Mouse (Mus musculus): ENCODE data around the gene Wrnip1.
"Not testable (repeated sequence)": the region's sequence is repeated elsewhere in the genome, so short reads cannot be mapped to it uniquely, and the experiment has no call there.

Wrnip1 gene

GRCm38 (mm10) chr13:32851967-32852366, 50.1 kb downstream of the Wrnip1 start:
- DNase-seq (ENCODE audit: low spot score in 2 of 2): peak; percentile 26 to 55

- DNase-seq (ENCODE audit: low spot score in 2 of 2): no peak
These were observed 50.7 kb downstream of the Wrnip1 start for GRCm38 (mm10) chr13:32852539-32852938.

GRCm38 (mm10) chr13:32853073-32853472, 51.2 kb downstream of the Wrnip1 start:
- DNase-seq (ENCODE audit: low spot score in 2 of 2): no peak

- DNase-seq (ENCODE audit: low spot score in 2 of 2): no peak
These were observed 59.0 kb downstream of the Wrnip1 start for GRCm38 (mm10) chr13:32860821-32861220.

GRCm38 (mm10) chr13:32863456-32863855, 61.6 kb downstream of the Wrnip1 start:
- no peak for DNase-seq (ENCODE audit: low spot score in 2 of 2)

- DNase-seq (ENCODE audit: low spot score in 2 of 2): not testable (repeated sequence)
These were observed 62.7 kb downstream of the Wrnip1 start for GRCm38 (mm10) chr13:32864529-32864928.

- peak in 1 of 2 experiments; percentile 16 for DNase-seq (ENCODE audit: low spot score in 2 of 2)
These were observed 63.8 kb downstream of the Wrnip1 start for GRCm38 (mm10) chr13:32865591-32865990.

GRCm38 (mm10) chr13:32866484-32866883, 64.6 kb downstream of the Wrnip1 start:
- peak; percentile 73 to 80 for DNase-seq (ENCODE audit: low spot score in 2 of 2)

GRCm38 (mm10) chr13:32867030-32867429, 65.2 kb downstream of the Wrnip1 start:
- DNase-seq (ENCODE audit: low spot score in 2 of 2): no peak

GRCm38 (mm10) chr13:32868233-32868632, 66.4 kb downstream of the Wrnip1 start:
- DNase-seq (ENCODE audit: low spot score in 2 of 2): not testable (repeated sequence)

GRCm38 (mm10) chr13:32868843-32869242, 67.0 kb downstream of the Wrnip1 start:
- DNase-seq (ENCODE audit: low spot score in 2 of 2): no peak

All from frontal cortex, postnatal 36 days (tissue).